ENCODE assay signal across 14 mouse cellular contexts in genomic region chr2:172929905-172930436, GRCm38 (mm10). TPM values are rescaled to one million over a fixed set of nuclear protein-coding genes. Genes with fewer than 3 reads are reported as not detected.
A peak's percentile ranks its signal among the peaks of the same experiment; 100 is the strongest.
DNase-seq lines count a peak whose midpoint lies in the region; ATAC-seq lines count a peak whose summit lies in the region.
"Had no signal": no experiment of that assay in that cellular context is flagged by ENCODE, and none has a peak within 500 bp of the region (broad histone marks: within the 10 kb centered on the region; RNA-seq: fewer than 3 reads in every experiment).

No protein-coding gene starts in this region.

- WGBS in heart, embryonic 12.5 days, result 59% methylated on average over 14 of the region's 14 CpGs
- 75% methylated on average over 14 of the region's 14 CpGs for WGBS in embryonic facial prominence, embryonic 11.5 days
- WGBS in intestine, embryonic 15.5 days, result 78% methylated on average over 14 of the region's 14 CpGs

- no peaks in the 10 kb centered on the region; the same call in 1 of the 2 replicates for H3K36me3 ChIP-seq in heart, embryonic 12.5 days
- no peaks in the 10 kb centered on the region for H3K36me3 ChIP-seq in embryonic facial prominence, embryonic 11.5 days (replicated peaks; ENCODE audit: control insufficient read depth, insufficient read depth, low read depth, low read length)
- no peaks in the 10 kb centered on the region for H3K36me3 ChIP-seq in intestine, embryonic 15.5 days
- H3K36me3 ChIP-seq: forebrain, embryonic 15.5 days had no signal

- DNase-seq in heart, postnatal 36 days, result no peak
- no peak for DNase-seq in embryonic facial prominence, embryonic 11.5 days (ENCODE audit: low spot score)
- DNase-seq in kidney, postnatal 14 days, result peak; percentile 77
- no peak for DNase-seq in layer of hippocampus, adult 9-11 months
- DNase-seq: cerebellum, postnatal 36 days; gastrocnemius, adult 2 months; liver, postnatal 0 days; thymus, adult 2 months had no signal

- 0 out of 2 replicates have a peak overlapping the region, but pooled peaks have one; percentile 11 for H3K9ac ChIP-seq in heart, embryonic 12.5 days
- H3K9ac ChIP-seq in embryonic facial prominence, embryonic 11.5 days (replicated peaks; ENCODE audit: low read length), result no peak overlapping the region
- H3K9ac ChIP-seq in intestine, embryonic 15.5 days, result no peak overlapping the region
- H3K9ac ChIP-seq: forebrain, embryonic 15.5 days; hindbrain, embryonic 14.5 days; liver, postnatal 0 days had no signal

- intact Hi-C loops in heart, postnatal 36 days (cut with DNase I), result no loop called here

- no peaks in the 10 kb centered on the region for H3K27me3 ChIP-seq in heart, embryonic 12.5 days (replicated peaks)
- H3K27me3 ChIP-seq in embryonic facial prominence, embryonic 11.5 days (ENCODE audit: control insufficient read depth, insufficient read depth, low read length), result 0 out of 2 replicates have a peak, but pooled peaks cover 2% of the 10 kb centered on the region
- H3K27me3 ChIP-seq in intestine, embryonic 15.5 days (replicated peaks), result no peaks in the 10 kb centered on the region

- H3K27ac ChIP-seq in heart, embryonic 12.5 days (ENCODE audit: poor library complexity, severe bottlenecking), result peak overlapping the region; percentile 58
- H3K27ac ChIP-seq in embryonic facial prominence, embryonic 11.5 days (replicated peaks; ENCODE audit: low read depth, low read length), result no peak overlapping the region
- no peak overlapping the region for H3K27ac ChIP-seq in intestine, embryonic 15.5 days
- H3K27ac ChIP-seq: forebrain, embryonic 15.5 days; gastrocnemius, adult 2 months; hindbrain, embryonic 14.5 days; macrophage had no signal

- peak overlapping the region; percentile 30 for H3K4me2 ChIP-seq in heart, embryonic 12.5 days
- H3K4me2 ChIP-seq in embryonic facial prominence, embryonic 11.5 days (ENCODE audit: low read depth, low read length), result 0 out of 2 replicates have a peak overlapping the region, but pooled peaks have one; percentile 4
- H3K4me2 ChIP-seq in intestine, embryonic 15.5 days (replicated peaks), result no peak overlapping the region
- H3K4me2 ChIP-seq: forebrain, embryonic 15.5 days; hindbrain, embryonic 14.5 days had no signal

- H3K4me3 ChIP-seq in heart, embryonic 12.5 days, result no peak overlapping the region
- H3K4me3 ChIP-seq in embryonic facial prominence, embryonic 11.5 days (ENCODE audit: low read depth, low read length), result no peak overlapping the region
- H3K4me3 ChIP-seq in intestine, embryonic 15.5 days (replicated peaks), result no peak overlapping the region
- H3K4me3 ChIP-seq: forebrain, embryonic 15.5 days; gastrocnemius, adult 2 months had no signal

- no peaks in the 10 kb centered on the region for H3K9me3 ChIP-seq in heart, embryonic 12.5 days (replicated peaks)
- H3K9me3 ChIP-seq in embryonic facial prominence, embryonic 11.5 days (replicated peaks; ENCODE audit: control insufficient read depth, low read length), result no peaks in the 10 kb centered on the region
- H3K9me3 ChIP-seq in intestine, embryonic 15.5 days, result no peaks in the 10 kb centered on the region
- H3K9me3 ChIP-seq: forebrain, embryonic 15.5 days had no signal

- H3K4me1 ChIP-seq in heart, embryonic 12.5 days (replicated peaks), result peaks cover 93% of the 10 kb centered on the region
- peaks cover 20% of the 10 kb centered on the region for H3K4me1 ChIP-seq in embryonic facial prominence, embryonic 11.5 days (ENCODE audit: control insufficient read depth, insufficient read depth, low read length)
- H3K4me1 ChIP-seq in intestine, embryonic 15.5 days (replicated peaks), result peaks cover 35% of the 10 kb centered on the region

- ATAC-seq in heart, embryonic 12.5 days (ENCODE audit: insufficient number of reproducible peaks, low FRiP score), result no peak
- no peak for ATAC-seq in embryonic facial prominence, embryonic 11.5 days (replicated peaks; ENCODE audit: insufficient number of reproducible peaks, low FRiP score, low TSS enrichment, low read depth)
- 0 out of 2 replicates have a peak, but pooled peaks have one; percentile 22 for ATAC-seq in intestine, embryonic 15.5 days
- no peak for ATAC-seq in erythroblast, adult 5-6 weeks (replicated peaks; ENCODE audit: low FRiP score, poor library complexity, severe bottlenecking)
- ATAC-seq: forebrain, embryonic 15.5 days; liver, postnatal 0 days had no signal

RNA-seq across cellular contexts. Expression of gene Bmp7, which starts 10.2 kb away (rescaled TPM):
- polyA plus RNA-seq in heart, embryonic 12.5 days (2016; fragmentation: Nextera tagmentation; extraction: Ambion mirVana), result 67.2 and 70.8 TPM in 2 replicates
- 1 to 10 TPM; 1.1 to 1.2 TPM for total RNA-seq in heart, postnatal 36 days (2021)
- polyA plus RNA-seq in embryonic facial prominence, embryonic 11.5 days (2014; fragmentation: Nextera tagmentation; extraction: Ambion mirVana), result 26.2 and 26.6 TPM in 2 replicates
- polyA plus RNA-seq in intestine, embryonic 15.5 days (2015; fragmentation: Nextera tagmentation; extraction: Ambion mirVana), result 17.4 and 22.4 TPM in 2 replicates
- total RNA-seq in erythroblast, adult 5-6 weeks (2015; ENCODE audit: low replicate concordance), result not detected in 2 replicates
- total RNA-seq in erythroblast, adult 5-6 weeks (2017; ENCODE audit: low replicate concordance), result 0.26 TPM in 1 of 2 replicates, not detected in the other

RNA-seq across cellular contexts. Expression of gene Spo11, which starts 47.5 kb away (rescaled TPM):
- 0.26 and 0.30 TPM in 2 replicates for polyA plus RNA-seq in heart, embryonic 12.5 days (2016; fragmentation: Nextera tagmentation; extraction: Ambion mirVana)
- total RNA-seq in heart, postnatal 36 days (2021), result not detected
- 0.94 and 1.4 TPM in 2 replicates for polyA plus RNA-seq in embryonic facial prominence, embryonic 11.5 days (2014; fragmentation: Nextera tagmentation; extraction: Ambion mirVana)
- 0.35 TPM in 1 of 2 replicates, not detected in the other for polyA plus RNA-seq in intestine, embryonic 15.5 days (2015; fragmentation: Nextera tagmentation; extraction: Ambion mirVana)
- total RNA-seq in erythroblast, adult 5-6 weeks (2015; ENCODE audit: low replicate concordance), result not detected in 2 replicates
- not detected in 2 replicates for total RNA-seq in erythroblast, adult 5-6 weeks (2017; ENCODE audit: low replicate concordance)
- total RNA-seq: gastrocnemius, adult 2 months had no signal
- polyA plus RNA-seq: macrophage had no signal
